Mouse (Mus musculus): ENCODE data around the gene Pdha1. TPM values are rescaled to one million over a fixed set of nuclear protein-coding genes. Genes with fewer than 3 reads are reported as not detected.

The Pdha1 gene
- polyA plus RNA-seq, 1 experiment from 2014 or later, result 147 TPM

DNA sequence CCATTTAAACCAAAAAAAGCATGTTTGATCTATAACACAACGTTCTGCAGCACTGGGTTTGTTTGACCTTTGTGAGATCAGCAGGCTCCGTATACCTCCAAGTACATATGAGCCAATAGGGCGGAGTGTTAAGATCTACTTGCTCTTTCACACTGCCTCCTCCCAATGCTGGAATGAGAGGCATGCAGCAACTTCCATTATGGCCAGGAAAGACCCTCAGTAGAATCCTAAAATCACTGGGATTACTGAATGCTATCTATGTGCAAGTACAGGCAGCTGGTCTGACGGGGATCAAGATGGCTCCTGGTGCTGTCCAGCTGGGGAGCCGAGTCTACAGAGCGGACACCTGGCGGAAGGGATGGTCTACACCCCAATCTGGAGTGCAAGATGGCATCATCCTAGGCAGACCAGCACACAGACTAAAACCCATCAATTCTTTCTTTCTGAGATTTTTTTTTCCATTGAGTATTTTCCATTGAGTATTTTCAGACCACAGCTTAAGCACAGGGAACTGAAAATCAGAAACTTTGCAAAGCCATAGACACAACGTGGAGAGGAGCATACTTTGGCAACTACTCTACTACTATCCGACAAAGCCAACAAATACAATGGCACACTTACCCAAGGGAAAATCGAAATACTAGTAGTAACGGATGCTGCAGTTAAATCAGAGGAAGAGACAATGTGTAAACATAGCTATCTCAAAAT, 3.9 kb downstream of the Pdha1 start:
- no peak for DNase-seq (ENCODE audit: low spot score)
- no peak overlapping the region for H3K27ac ChIP-seq
- 69% methylated on average over 11 of the region's 11 CpGs for WGBS
- no peaks in the 10 kb centered on the region for H3K9me3 ChIP-seq
- H3K27me3 ChIP-seq (ENCODE audit: insufficient read depth, poor library complexity, severe bottlenecking), result peaks cover 14% of the 10 kb centered on the region; the same call in 1 of the 2 replicates
- no peak overlapping the region for H3K4me3 ChIP-seq
- H3K36me3 ChIP-seq, result peaks cover 16% of the 10 kb centered on the region
- H3K4me1 ChIP-seq, result no peaks in the 10 kb centered on the region

- WGBS, result 78% methylated on average over 3 of the region's 3 CpGs
- Histone ChIP-seq H3K4me1 (peaks cover 7% of the 10 kb centered on the region; the same call in 1 of the 2 replicates), H3K9me3 (no peaks in the 10 kb centered on the region), H3K27me3 (ENCODE audit: insufficient read depth, poor library complexity, severe bottlenecking) (peaks cover 14% of the 10 kb centered on the region), H3K27ac (no peak overlapping the region), H3K36me3 (peaks cover 22% of the 10 kb centered on the region; the same call in 1 of the 2 replicates), H3K4me3 (no peak overlapping the region)
- DNase-seq (ENCODE audit: low spot score), result no peak
These were observed 21.6 kb downstream of the Pdha1 start for GRCm38 (mm10) chrX:160116658-160117057.

DNA sequence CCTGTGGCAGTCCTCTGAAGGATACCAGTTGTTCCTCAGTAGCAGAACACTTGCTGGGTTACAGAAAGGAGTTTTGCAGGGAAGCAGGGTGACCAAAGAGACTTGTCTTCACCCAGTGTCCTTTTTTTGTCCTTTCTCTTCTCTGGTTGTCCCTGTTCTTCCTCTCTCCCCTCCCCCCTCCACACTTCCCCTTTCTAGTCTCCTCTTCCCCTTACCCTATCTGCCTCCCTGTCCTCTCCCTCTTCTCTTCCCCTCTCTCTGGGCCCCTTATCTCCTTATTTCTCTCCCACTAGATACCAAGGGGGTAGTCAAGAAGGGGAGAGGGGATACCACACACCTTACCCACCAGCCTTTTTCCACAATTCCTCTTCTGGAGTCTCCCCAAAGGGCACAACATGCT, 22.1 kb downstream of the Pdha1 start:
- H3K36me3 ChIP-seq, result peaks cover 18% of the 10 kb centered on the region; the same call in 1 of the 2 replicates
- no peak for DNase-seq (ENCODE audit: low spot score)
- peaks cover 14% of the 10 kb centered on the region for H3K27me3 ChIP-seq (ENCODE audit: insufficient read depth, poor library complexity, severe bottlenecking)
- no peaks in the 10 kb centered on the region for H3K9me3 ChIP-seq
- H3K4me3 ChIP-seq, result no peak overlapping the region
- no peak overlapping the region for H3K27ac ChIP-seq
- H3K4me1 ChIP-seq, result peaks cover 7% of the 10 kb centered on the region; the same call in 1 of the 2 replicates

DNA sequence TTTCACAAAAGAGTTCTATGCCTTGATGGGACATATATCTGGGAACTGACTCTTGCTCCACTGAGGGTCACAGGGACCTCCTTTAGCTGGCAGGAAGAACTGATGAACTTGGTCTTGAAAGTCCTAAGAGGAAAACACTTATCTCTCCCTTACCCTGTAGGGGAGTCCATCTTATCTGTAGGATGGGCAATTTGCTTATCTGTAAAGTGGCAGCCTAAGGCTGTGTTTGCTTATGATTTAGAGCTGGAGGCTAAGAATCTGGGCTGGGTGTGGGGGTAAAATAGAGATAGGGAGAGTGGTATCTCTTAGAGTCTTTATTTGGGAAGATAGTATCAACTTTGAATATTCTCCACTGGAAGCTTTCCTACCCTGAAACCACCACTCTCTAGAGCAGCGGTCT, 24.4 kb downstream of the Pdha1 start:
- H3K27me3 ChIP-seq (ENCODE audit: insufficient read depth, poor library complexity, severe bottlenecking), result peaks cover 9% of the 10 kb centered on the region
- H3K4me1 ChIP-seq, result peaks cover 7% of the 10 kb centered on the region; the same call in 1 of the 2 replicates
- 55% methylated on average over 1 of the region's 1 CpGs for WGBS
- no peak for DNase-seq (ENCODE audit: low spot score)
- peaks cover 4% of the 10 kb centered on the region; the same call in 1 of the 2 replicates for H3K36me3 ChIP-seq
- H3K27ac ChIP-seq, result no peak overlapping the region
- H3K9me3 ChIP-seq, result no peaks in the 10 kb centered on the region
- H3K4me3 ChIP-seq, result no peak overlapping the region

GRCm38 (mm10) chrX:160107817-160108216, 30.4 kb downstream of the Pdha1 start:
- 58% methylated on average over 4 of the region's 4 CpGs for WGBS
- Histone ChIP-seq H3K27me3 (ENCODE audit: insufficient read depth, poor library complexity, severe bottlenecking) (no peaks in the 10 kb centered on the region; the same call in 1 of the 2 replicates), H3K4me1 (no peaks in the 10 kb centered on the region), H3K36me3 (no peaks in the 10 kb centered on the region), H3K27ac (no peak overlapping the region), H3K9me3 (no peaks in the 10 kb centered on the region), H3K4me3 (no peak overlapping the region)
- DNase-seq (ENCODE audit: low spot score), result no peak

GRCm38 (mm10) chrX:160091973-160092372, 46.2 kb downstream of the Pdha1 start:
- Histone ChIP-seq H3K9me3 (no peaks in the 10 kb centered on the region), H3K27ac (no peak overlapping the region), H3K4me1 (no peaks in the 10 kb centered on the region), H3K36me3 (no peaks in the 10 kb centered on the region), H3K4me3 (no peak overlapping the region), H3K27me3 (ENCODE audit: insufficient read depth, poor library complexity, severe bottlenecking) (no peaks in the 10 kb centered on the region)
- 66% methylated on average over 1 of the region's 1 CpGs for WGBS
- DNase-seq (ENCODE audit: low spot score), result no peak

Other genes starting within 250 kb of the Pdha1 start
- gene Map3k15, start 150.0 kb downstream of the Pdha1 start, polyA plus RNA-seq (2016; fragmentation: Nextera tagmentation; extraction: Ambion mirVana), result 0.35 and 0.36 TPM in 2 replicates

Data from heart, embryonic 10.5 days (tissue).